Mouse (Mus musculus) kidney, adult 2 months (tissue): ENCODE results near the gene Fry.

Source experiments
- CTCF ChIP-seq: fragments of 200-500 bp; conservative IDR thresholded peaks from 2 replicates; pipeline ENCODE4 v1.5.1; 2011; ENCODE audit warnings: low read depth, mild to moderate bottlenecking, control low read depth, low read length, moderate library complexity, mixed read lengths; ENCODE audit not compliant: insufficient read depth, insufficient read length
- POLR2A ChIP-seq: fragments of 200-500 bp; IDR thresholded peaks from one replicate; pipeline ENCODE4 v1.6.1; 2011; ENCODE audit warnings: low read depth, low read length, control low read depth

DNA sequence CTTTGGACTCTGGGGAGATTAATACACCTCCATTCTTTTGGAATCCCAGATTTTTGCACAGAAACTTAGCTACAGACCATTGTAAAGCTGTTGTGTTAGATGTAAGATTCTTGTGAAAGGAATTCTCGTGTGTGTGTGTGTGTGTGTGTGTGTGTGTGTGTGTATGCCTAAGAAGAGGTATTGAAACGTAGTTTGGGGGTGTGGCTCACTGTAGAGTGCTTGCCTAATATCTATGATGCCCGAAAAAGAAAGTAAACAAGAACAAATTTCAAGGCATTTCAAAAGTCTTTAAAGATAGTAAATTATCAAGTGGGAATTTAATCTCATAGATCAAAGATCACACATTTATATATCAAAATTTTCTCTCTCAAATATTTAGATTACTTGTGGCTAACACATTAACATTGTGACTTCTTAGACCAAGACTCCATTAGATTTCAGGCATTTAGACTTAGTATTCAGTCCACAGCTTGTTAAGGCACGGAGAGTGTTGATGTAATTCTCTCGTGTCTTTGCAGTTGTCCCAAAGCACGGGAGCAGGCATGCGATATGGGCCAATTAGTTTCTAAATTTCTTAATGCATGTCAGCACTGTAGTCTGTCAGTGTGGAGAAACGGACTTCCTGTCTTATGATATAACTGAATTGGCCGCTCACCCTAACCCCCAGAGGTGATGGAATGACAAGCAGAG lies 2.1 kb upstream of the Fry start:
- TF ChIP-seq CTCF (no peak), POLR2A (no peak)
